Mouse (Mus musculus): ENCODE data around the gene Pdcd4. TPM values are rescaled to one million over a fixed set of nuclear protein-coding genes. Genes with fewer than 3 reads are reported as not detected.
A peak's percentile ranks its signal among the peaks of the same experiment; 100 is the strongest.
"Not testable (repeated sequence)": the region's sequence is repeated elsewhere in the genome, so short reads cannot be mapped to it uniquely, and the experiment has no call there.

The Pdcd4 gene
- total RNA-seq, 2 experiments from 2014 or later: 102 to 114 TPM

DNA sequence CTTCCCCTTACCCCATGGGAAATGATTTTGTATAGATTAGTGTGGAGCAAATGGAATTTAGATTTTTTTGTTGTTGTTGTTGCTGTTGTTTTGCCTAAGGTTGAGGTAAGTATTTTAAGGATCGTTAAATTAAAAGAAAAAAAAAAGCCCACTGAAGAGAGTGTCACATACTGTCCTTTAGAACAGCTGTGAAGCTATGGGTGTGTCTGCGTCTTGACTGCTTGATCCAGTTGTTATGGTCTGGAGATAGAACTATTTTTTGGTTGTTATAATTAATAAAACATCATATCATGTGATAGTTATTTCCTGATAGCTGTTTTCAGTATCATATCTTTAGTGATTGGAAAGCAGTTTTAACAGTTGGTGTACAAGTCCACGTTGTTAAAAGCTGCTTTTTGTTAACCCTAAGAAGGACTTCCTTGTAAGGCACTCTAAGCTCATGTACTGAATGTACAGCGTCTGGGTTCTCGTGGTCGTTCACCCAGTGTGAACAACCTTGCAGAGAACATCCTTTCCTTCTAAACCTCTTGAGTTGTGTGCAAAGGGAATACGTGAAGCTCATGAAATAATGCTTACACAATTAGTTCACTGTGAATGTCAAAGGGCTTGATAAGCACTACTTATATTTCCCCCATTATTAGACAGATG lies 12.9 kb downstream of the Pdcd4 start:
- no peak for DNase-seq (ENCODE audit: extremely low spot score in 1 of 2, low spot score in 2 of 2)
- no peak for TF ChIP-seq CTCF (IDR thresholded peaks at IDR 0.05)
- H3K27ac ChIP-seq: peak overlapping the region; percentile 96
- peak overlapping the region; percentile 96 for H3K4me3 ChIP-seq
- intact Hi-C loops (cut with DNase I): loop anchor here (5.0 kb wide), 5 partner anchors 37 to 303 kb away; partner anchors contain the start of genes Bbip1, Shoc2 and Smc3

GRCm38 (mm10) chr19:53906033-53906702 lies 14.1 kb downstream of the Pdcd4 start:
- peak overlapping the region; percentile 96; the same call in 1 of the 2 replicates for H3K4me3 ChIP-seq
- intact Hi-C loops (cut with DNase I): loop anchor here (5.0 kb wide), 1 partner anchor 259 kb away; no protein-coding TSS in a partner anchor
- no peak; the same call in 1 of the 2 replicates for TF ChIP-seq CTCF (IDR thresholded peaks at IDR 0.05)
- no peak overlapping the region for H3K27ac ChIP-seq
- DNase-seq (ENCODE audit: extremely low spot score in 1 of 2, low spot score in 2 of 2): no peak

DNA sequence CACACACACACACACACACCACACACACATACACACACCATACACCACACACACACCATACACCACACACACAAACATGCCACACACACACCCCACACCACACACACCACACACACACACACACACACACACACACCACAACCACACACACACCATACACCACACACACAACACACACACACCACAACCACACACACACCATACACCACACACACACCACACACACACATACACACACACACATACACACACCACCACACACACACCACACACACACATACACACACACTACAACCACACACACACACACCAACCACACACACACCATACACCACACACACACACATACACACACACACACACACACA lies 14.7 kb downstream of the Pdcd4 start:
- not testable (repeated sequence) for H3K4me3 ChIP-seq; H3K27ac ChIP-seq; DNase-seq (ENCODE audit: extremely low spot score in 1 of 2, low spot score in 2 of 2)
- intact Hi-C loops (cut with DNase I): loop anchor here (5.0 kb wide), 1 partner anchor 259 kb away; no protein-coding TSS in a partner anchor

DNA sequence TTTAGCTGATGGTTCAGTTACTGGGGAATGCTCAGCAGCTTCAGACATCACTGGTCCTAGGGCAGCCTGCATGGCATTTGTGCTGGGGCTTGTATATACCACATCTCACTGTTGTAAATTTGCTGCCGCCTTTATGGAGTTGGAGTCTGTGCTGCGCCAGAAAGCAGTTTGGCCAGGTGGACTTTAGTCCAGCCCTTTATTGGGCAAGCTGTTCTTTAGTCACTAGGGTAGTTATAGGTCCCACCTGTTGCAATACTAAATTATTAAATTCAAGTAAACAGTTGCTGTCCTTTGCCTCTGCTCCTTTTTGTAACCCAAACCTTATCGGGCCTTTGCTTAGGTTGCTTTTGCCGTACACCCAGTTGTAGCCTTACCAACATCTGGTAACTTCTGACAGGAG lies 22.9 kb downstream of the Pdcd4 start:
- H3K4me3 ChIP-seq: no peak overlapping the region
- no peak overlapping the region for H3K27ac ChIP-seq
- no peak for TF ChIP-seq CTCF (IDR thresholded peaks at IDR 0.05)
- intact Hi-C loops (cut with DNase I): no loop called here
- no peak for DNase-seq (ENCODE audit: extremely low spot score in 1 of 2, low spot score in 2 of 2)

DNA sequence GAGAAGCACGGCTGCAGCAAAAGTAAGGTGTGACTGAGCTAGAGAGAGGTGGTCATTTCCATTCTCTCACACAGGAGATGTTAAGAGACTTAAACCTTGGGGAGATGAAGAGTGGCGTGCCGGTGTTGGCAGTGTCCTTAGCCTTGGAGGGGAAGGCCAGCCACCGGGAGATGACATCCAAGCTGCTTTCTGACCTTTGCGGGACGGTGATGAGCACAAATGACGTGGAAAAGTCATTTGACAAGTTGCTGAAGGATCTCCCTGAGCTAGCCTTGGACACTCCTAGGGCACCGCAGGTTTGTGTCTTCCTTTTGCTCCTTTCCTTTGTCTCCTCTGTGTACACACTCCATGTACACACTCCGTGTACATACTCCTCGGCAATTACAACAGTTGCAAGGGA lies 27.5 kb downstream of the Pdcd4 start:
- intact Hi-C loops (cut with DNase I): no loop called here
- TF ChIP-seq CTCF (IDR thresholded peaks at IDR 0.05): no peak
- no peak for DNase-seq (ENCODE audit: extremely low spot score in 1 of 2, low spot score in 2 of 2)

GRCm38 (mm10) chr19:53921996-53922395 lies 30.0 kb downstream of the Pdcd4 start:
- H3K27ac ChIP-seq; DNase-seq (ENCODE audit: extremely low spot score in 1 of 2, low spot score in 2 of 2); H3K4me3 ChIP-seq; intact Hi-C loops (cut with DNase I): not testable (repeated sequence)

More for the DNA sequence above, 27.5 kb downstream of the Pdcd4 start:
- Histone ChIP-seq H3K4me3 (no peak overlapping the region), H3K27ac (no peak overlapping the region)

DNA sequence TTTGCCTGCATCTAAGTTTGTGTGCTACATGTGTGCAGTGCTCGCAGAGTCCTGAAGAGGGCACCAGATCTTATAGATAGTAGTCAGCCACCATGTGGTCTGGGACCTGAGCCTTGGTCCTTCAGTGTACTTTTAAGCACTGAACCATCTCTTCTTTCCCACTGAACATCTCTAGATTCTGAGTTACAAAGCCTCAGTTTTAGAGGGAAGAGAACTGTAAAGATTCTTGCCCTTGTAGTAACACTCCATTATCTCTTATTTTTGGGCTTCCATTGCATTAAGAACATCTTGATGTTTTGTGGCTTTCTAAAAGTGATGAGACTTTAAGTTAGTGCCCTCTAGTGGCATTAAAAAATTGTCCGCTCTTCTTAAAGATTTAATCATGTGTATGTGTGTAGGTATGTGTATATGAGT lies 33.3 kb downstream of the Pdcd4 start:
- no peak overlapping the region for H3K27ac ChIP-seq
- no peak overlapping the region for H3K4me3 ChIP-seq
- DNase-seq (ENCODE audit: extremely low spot score in 1 of 2, low spot score in 2 of 2): no peak
- intact Hi-C loops (cut with DNase I): loop anchor here (1.0 to 5.0 kb wide), 3 partner anchors 88 to 278 kb away; no protein-coding TSS in a partner anchor
- TF ChIP-seq CTCF (IDR thresholded peaks at IDR 0.05): peak; percentile 40

- DNase-seq (ENCODE audit: extremely low spot score in 1 of 2, low spot score in 2 of 2): no peak
- intact Hi-C loops (cut with DNase I): loop anchor here (5.0 kb wide), 2 partner anchors 89 to 279 kb away; no protein-coding TSS in a partner anchor
- Histone ChIP-seq H3K27ac (no peak overlapping the region), H3K4me3 (no peak overlapping the region)
- TF ChIP-seq CTCF (IDR thresholded peaks at IDR 0.05): no peak
Observed at GRCm38 (mm10) chr19:53926705-53927104, 34.7 kb downstream of the Pdcd4 start.

- Histone ChIP-seq H3K27ac (no peak overlapping the region), H3K4me3 (no peak overlapping the region)
- DNase-seq (ENCODE audit: extremely low spot score in 1 of 2, low spot score in 2 of 2): no peak
- TF ChIP-seq CTCF (IDR thresholded peaks at IDR 0.05): no peak
- intact Hi-C loops (cut with DNase I): loop anchor here (5.0 kb wide), 2 partner anchors 92 to 282 kb away; no protein-coding TSS in a partner anchor
Observed at GRCm38 (mm10) chr19:53929218-53929617, 37.2 kb downstream of the Pdcd4 start.

- no peak for TF ChIP-seq CTCF (IDR thresholded peaks at IDR 0.05)
Observed at GRCm38 (mm10) chr19:53933050-53933449, 41.0 kb downstream of the Pdcd4 start.

DNA sequence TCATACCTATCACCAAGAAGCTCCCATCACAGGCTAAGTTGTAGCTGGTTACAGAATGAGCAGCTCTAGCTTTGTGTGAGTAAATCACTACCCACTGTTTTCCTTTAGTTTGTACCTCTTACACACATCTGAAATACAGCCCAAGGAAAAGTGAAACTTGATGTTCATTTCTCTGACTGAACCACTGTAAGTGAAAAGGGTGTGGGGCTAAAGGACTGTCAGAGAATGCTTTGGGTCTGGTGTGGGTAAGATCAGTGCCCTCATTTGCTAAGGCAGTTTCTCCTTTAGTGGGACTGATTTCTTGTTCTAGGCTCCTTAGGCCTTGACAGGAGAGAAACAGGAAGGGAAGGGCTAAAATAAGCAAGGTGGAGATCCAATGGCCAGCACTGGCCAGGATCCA lies 42.0 kb downstream of the Pdcd4 start:
- Histone ChIP-seq H3K27ac (0 out of 2 replicates have a peak overlapping the region, but pooled peaks have one; percentile 26), H3K4me3 (no peak overlapping the region)
- no peak for DNase-seq (ENCODE audit: extremely low spot score in 1 of 2, low spot score in 2 of 2)
- TF ChIP-seq CTCF (IDR thresholded peaks at IDR 0.05): no peak
- intact Hi-C loops (cut with DNase I): no loop called here

More at GRCm38 (mm10) chr19:53933050-53933449, 41.0 kb downstream of the Pdcd4 start:
- no peak for DNase-seq (ENCODE audit: extremely low spot score in 1 of 2, low spot score in 2 of 2)
- Histone ChIP-seq H3K4me3 (no peak overlapping the region), H3K27ac (no peak overlapping the region)
- intact Hi-C loops (cut with DNase I): no loop called here

DNA sequence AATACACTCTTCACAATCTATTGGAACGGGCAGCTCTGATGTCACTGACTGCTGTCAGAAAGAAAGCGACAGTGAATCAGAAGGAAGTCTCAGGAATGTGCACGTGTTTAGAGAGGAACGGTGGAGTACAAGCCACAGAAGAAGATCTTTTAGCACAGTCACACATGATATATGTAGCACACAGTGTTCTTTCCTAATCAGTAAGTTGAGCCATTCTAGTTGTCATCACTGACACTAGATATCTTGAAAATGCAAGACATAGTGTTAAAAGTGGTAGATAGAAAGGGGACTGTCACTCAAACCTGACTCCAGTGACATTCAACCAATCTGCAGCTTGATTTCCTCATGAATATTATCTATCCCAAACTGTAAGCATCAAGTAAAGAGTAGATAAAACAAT lies 47.4 kb downstream of the Pdcd4 start:
- TF ChIP-seq CTCF (IDR thresholded peaks at IDR 0.05): no peak
- no peak for DNase-seq (ENCODE audit: extremely low spot score in 1 of 2, low spot score in 2 of 2)
- no peak overlapping the region for H3K4me3 ChIP-seq
- intact Hi-C loops (cut with DNase I): no loop called here
- no peak overlapping the region for H3K27ac ChIP-seq

All from left cerebral cortex, adult 2 months (tissue).